Mouse (Mus musculus) embryonic facial prominence, embryonic 11.5 days (tissue): ENCODE data around the gene Malsu1. TPM values are rescaled to one million over a fixed set of nuclear protein-coding genes. Genes with fewer than 3 reads are reported as not detected.

Experiments
- ATAC-seq: fragments of 200-750 bp; cut with Nextera tagmentation; replicated peaks from 2 replicates; pipeline ENCODE4 v1.8.0; 2017; ENCODE audit warnings: low read depth; ENCODE audit not compliant: insufficient number of reproducible peaks, low FRiP score, low TSS enrichment
- DNase-seq: peaks from one replicate; pipeline ENCODE4 v3.0.0-alpha.2; 2015; ENCODE audit warnings: low spot score
- H3K27ac ChIP-seq: fragments of 300-500 bp; sonication (generic); replicated peaks from 2 replicates; pipeline ENCODE4 v1.5.1; 2014; ENCODE audit warnings: mild to moderate bottlenecking, low read depth, low read length, control low read depth
- H3K27me3 ChIP-seq: fragments of 300-500 bp; sonication (generic); 2 replicates; pipeline ENCODE4 v1.6.1; 2014; ENCODE audit warnings: mild to moderate bottlenecking, low read length, moderate library complexity, mixed read lengths; ENCODE audit not compliant: control insufficient read depth, insufficient read depth
- H3K36me3 ChIP-seq: fragments of 300-500 bp; sonication (generic); replicated peaks from 2 replicates; pipeline ENCODE4 v1.6.1; 2014; ENCODE audit warnings: low read depth, mild to moderate bottlenecking, low read length, moderate library complexity, mixed read lengths; ENCODE audit not compliant: control insufficient read depth, insufficient read depth
- H3K4me1 ChIP-seq: fragments of 300-500 bp; sonication (generic); 2 replicates; pipeline ENCODE4 v1.6.1; 2014; ENCODE audit warnings: low read length, mixed read lengths; ENCODE audit not compliant: control insufficient read depth, insufficient read depth
- H3K4me2 ChIP-seq: fragments of 300-500 bp; sonication (generic); 2 replicates; pipeline ENCODE4 v1.6.1; 2014; ENCODE audit warnings: low read depth, mild to moderate bottlenecking, control low read depth, low read length, moderate library complexity
- H3K4me3 ChIP-seq: fragments of 300-500 bp; sonication (generic); 2 replicates; pipeline ENCODE4 v1.5.1; 2014; ENCODE audit warnings: low read depth, low read length, control low read depth
- H3K9ac ChIP-seq: fragments of 300-500 bp; sonication (generic); replicated peaks from 2 replicates; pipeline ENCODE4 v1.6.1; 2014; ENCODE audit warnings: mild to moderate bottlenecking, control low read depth, low read length
- H3K9me3 ChIP-seq: fragments of 300-500 bp; sonication (generic); replicated peaks from 2 replicates; pipeline ENCODE4 v1.6.1; 2016; ENCODE audit warnings: mild to moderate bottlenecking, low read length, inconsistent platforms, mixed read lengths; ENCODE audit not compliant: control insufficient read depth
- WGBS: fragments of 180-500 bp; shearing (Covaris S2); extraction: QIAGEN DNeasy Blood & Tissue Kit; methylation state at CpG from one replicate; pipeline ENCODE4 v1.1.7; 2014; 5-methylcytosine and 5-hydroxymethylcytosine counted together
- polyA plus RNA-seq: library from polyadenylated mRNA; unstranded; fragments of >200 nt; fragmentation: Nextera tagmentation; extraction: Ambion mirVana; gene quantifications from 2 replicates; pipeline ENCODE4 v1.2.1, GENCODE M21; 2014

Malsu1 gene
- polyA plus RNA-seq, 1 experiment from 2014 or later = 68.5 TPM

DNA sequence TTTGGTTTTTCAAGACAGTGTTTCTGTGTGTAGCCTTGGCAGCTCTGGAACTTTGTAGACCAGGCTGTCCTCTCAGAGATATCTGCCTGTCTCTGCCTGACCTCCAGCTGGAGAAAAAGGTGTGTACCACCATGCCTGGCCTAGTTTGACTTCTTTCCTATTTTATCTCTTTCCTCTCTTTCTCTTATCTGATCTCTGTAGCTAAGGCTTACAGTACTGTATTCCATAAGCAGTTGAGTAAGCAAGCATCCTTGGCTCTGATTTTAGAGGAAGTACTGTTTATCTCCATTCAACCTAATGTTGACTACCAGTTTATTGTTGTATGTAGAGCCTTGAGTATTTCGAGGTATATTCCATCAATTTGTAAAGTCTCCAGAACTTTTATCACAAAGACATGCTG lies 5.7 kb downstream of the Malsu1 start:
- ATAC-seq (no peak), DNase-seq (no peak)
- Histone ChIP-seq H3K9me3 (no peaks in the 10 kb centered on the region), H3K27ac (no peak overlapping the region), H3K36me3 (no peaks in the 10 kb centered on the region; the same call in 1 of the 2 replicates), H3K27me3 (no peaks in the 10 kb centered on the region), H3K4me3 (no peak overlapping the region), H3K4me1 (no peaks in the 10 kb centered on the region), H3K4me2 (no peak overlapping the region), H3K9ac (no peak overlapping the region)
- 92% methylated on average over 1 of the region's 1 CpGs for WGBS

DNA sequence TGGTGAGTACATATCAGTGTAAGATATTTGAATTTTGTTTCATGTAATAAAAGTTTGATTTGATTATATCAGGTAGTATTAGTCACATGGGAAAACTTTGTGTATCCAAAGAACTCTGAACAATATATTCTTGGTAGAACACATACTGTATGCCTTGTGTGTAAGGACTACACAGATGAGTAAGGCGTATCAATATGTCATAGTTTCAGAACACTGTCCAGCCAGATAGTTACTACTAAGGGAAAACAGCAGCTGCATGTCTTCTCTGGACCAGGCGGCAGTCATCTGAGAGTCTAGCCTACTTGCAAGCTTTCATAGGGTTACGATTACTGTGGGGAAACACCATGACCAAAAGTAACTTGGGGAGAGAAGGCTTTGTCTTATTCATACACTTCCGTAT lies 9.4 kb downstream of the Malsu1 start:
- 91% methylated on average over 4 of the region's 4 CpGs for WGBS
- H3K9me3 ChIP-seq = no peaks in the 10 kb centered on the region
- ATAC-seq = no peak
- H3K9ac ChIP-seq = no peak overlapping the region
- H3K4me3 ChIP-seq = no peak overlapping the region
- H3K27me3 ChIP-seq = no peaks in the 10 kb centered on the region
- no peak for DNase-seq
- no peak overlapping the region for H3K4me2 ChIP-seq
- H3K36me3 ChIP-seq = no peaks in the 10 kb centered on the region; the same call in none of the 2 replicates
- no peak overlapping the region for H3K27ac ChIP-seq
- no peaks in the 10 kb centered on the region for H3K4me1 ChIP-seq

DNA sequence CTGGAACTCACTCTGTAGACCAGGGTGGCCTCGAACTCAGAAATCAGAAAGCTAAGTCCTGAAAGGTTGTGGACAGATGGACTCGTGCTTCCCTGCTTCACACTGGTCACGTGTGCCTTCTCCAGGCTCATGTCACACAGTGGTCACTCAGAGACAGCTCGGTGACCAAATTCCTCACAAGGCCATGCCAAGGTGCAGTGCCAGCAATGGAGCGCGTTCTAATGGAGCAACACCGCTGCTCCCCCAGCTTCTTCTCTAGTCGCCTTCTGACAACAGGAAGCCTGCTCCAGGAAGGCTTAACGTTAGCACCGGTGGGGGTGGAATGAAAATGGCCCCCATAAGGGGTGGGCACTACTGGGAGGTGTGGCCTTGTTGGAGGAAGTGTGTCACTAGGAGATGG lies 21.4 kb downstream of the Malsu1 start:
- no peak for ATAC-seq
- DNase-seq = no peak
- H3K36me3 ChIP-seq = peaks cover 7% of the 10 kb centered on the region
- WGBS = 90% methylated on average over 10 of the region's 10 CpGs
- H3K4me3 ChIP-seq = no peak overlapping the region
- no peaks in the 10 kb centered on the region for H3K27me3 ChIP-seq
- H3K9ac ChIP-seq = no peak overlapping the region
- H3K9me3 ChIP-seq = no peaks in the 10 kb centered on the region
- no peaks in the 10 kb centered on the region for H3K4me1 ChIP-seq
- no peak overlapping the region for H3K4me2 ChIP-seq
- no peak overlapping the region for H3K27ac ChIP-seq

DNA sequence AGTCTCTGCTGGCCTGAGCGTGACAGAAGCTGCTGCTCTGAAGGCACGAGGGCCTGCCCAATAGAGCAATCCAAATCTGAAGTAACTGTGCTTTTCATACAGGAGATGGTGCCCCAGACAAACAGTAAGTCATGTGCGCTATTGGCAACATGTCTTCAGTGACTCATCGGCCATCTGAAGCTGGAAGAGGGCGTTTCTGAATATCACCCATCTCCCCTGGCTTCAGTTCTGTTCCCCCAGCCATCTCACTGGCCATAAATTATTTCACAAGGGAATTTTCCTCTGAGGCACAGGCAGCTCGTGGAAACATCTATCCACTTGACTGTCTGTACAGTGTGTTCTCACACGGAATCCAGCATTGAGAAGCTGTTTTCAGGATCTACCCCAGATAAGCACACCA lies 22.8 kb downstream of the Malsu1 start:
- H3K36me3 ChIP-seq = peaks cover 6% of the 10 kb centered on the region
- DNase-seq (no peak), ATAC-seq (no peak)
- H3K27me3 ChIP-seq = no peaks in the 10 kb centered on the region
- no peak overlapping the region for H3K4me2 ChIP-seq
- WGBS = 90% methylated on average over 7 of the region's 7 CpGs
- H3K9ac ChIP-seq = no peak overlapping the region
- no peak overlapping the region for H3K27ac ChIP-seq
- no peaks in the 10 kb centered on the region for H3K9me3 ChIP-seq
- H3K4me3 ChIP-seq = no peak overlapping the region
- H3K4me1 ChIP-seq = no peaks in the 10 kb centered on the region

DNA sequence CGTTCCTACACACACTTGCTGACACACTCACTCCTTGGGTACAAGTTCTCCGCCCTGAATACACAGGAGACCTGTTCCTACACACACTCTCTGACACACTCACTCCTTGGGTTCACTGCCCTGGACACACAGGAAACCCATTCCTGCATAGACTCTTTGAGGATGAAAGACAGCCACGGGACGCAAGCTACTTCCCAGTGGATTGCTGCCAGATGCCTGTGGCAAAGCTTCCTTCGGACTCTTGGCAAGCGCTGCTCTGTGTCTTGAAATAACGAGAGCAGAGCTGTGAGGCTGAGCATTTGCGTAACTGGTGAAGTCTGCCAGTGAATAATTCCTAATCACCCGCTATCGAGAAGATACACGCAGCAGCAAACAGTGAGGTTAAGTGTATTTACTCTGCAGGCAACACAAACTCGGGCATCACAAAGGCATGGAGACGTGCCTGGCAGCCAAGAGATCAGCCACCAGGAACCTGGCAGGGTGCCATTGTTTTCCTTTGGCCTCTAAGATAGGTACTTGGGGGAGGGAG lies 23.4 kb downstream of the Malsu1 start:
- ATAC-seq (no peak), DNase-seq (no peak)
- Histone ChIP-seq H3K27me3 (no peaks in the 10 kb centered on the region), H3K9ac (no peak overlapping the region), H3K4me2 (no peak overlapping the region), H3K36me3 (peaks cover 4% of the 10 kb centered on the region), H3K27ac (no peak overlapping the region), H3K4me1 (no peaks in the 10 kb centered on the region), H3K4me3 (no peak overlapping the region), H3K9me3 (no peaks in the 10 kb centered on the region)
- WGBS = 74% methylated on average over 13 of the region's 13 CpGs

DNA sequence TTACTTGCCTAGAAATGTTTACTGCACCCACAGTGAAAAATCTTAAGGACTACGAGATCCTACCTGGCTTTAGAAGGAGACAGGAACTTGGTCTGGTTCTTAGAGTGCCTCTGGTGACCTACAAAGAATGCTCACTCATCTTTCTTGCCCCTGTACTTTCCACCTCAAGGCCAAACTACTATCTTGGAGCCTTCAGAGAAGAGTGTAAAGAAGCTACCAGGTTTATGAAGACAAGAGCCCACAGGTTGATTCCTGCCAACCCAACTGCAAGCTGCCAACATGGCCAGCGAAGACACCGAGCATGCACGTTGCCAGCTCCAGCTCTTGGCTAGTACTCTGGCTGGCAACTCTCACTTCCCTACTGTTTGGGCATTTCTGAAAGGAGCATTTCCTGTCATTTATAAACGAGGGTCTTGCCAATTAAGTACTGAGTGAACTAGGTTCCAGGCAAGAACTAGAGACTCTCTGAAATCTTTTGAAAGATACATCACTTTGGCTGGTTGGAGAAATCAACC lies 24.1 kb downstream of the Malsu1 start:
- Histone ChIP-seq H3K27ac (no peak overlapping the region), H3K4me1 (no peaks in the 10 kb centered on the region), H3K4me2 (no peak overlapping the region), H3K27me3 (no peaks in the 10 kb centered on the region), H3K9me3 (no peaks in the 10 kb centered on the region), H3K36me3 (peaks cover 2% of the 10 kb centered on the region), H3K4me3 (no peak overlapping the region), H3K9ac (no peak overlapping the region)
- DNase-seq (no peak), ATAC-seq (no peak)
- WGBS = 88% methylated on average over 5 of the region's 5 CpGs

DNA sequence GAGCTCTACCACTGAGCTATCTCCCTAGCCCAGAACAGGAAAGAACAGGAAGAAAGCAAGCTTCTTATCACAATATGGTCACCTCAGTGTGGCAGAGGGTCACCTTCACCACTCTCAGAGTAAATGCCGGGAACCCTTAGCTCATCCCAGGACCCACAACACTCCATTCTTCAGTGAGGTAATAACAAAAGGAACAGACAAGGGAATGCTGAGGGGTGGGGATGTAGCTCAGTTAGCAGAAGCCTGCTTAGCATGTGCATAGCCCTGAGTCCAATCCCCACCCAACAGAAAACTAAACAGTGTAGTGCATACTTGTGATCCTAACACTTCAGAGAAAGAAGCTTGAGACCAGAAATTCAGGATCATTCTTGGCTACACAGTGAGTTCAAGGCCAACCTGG lies 25.5 kb downstream of the Malsu1 start:
- Histone ChIP-seq H3K4me1 (no peaks in the 10 kb centered on the region), H3K9ac (no peak overlapping the region), H3K27me3 (no peaks in the 10 kb centered on the region), H3K4me3 (no peak overlapping the region), H3K27ac (no peak overlapping the region), H3K36me3 (peaks cover 2% of the 10 kb centered on the region), H3K4me2 (no peak overlapping the region), H3K9me3 (no peaks in the 10 kb centered on the region)
- no peak for DNase-seq
- ATAC-seq = no peak
- WGBS = 83% methylated on average over 1 of the region's 1 CpGs

DNA sequence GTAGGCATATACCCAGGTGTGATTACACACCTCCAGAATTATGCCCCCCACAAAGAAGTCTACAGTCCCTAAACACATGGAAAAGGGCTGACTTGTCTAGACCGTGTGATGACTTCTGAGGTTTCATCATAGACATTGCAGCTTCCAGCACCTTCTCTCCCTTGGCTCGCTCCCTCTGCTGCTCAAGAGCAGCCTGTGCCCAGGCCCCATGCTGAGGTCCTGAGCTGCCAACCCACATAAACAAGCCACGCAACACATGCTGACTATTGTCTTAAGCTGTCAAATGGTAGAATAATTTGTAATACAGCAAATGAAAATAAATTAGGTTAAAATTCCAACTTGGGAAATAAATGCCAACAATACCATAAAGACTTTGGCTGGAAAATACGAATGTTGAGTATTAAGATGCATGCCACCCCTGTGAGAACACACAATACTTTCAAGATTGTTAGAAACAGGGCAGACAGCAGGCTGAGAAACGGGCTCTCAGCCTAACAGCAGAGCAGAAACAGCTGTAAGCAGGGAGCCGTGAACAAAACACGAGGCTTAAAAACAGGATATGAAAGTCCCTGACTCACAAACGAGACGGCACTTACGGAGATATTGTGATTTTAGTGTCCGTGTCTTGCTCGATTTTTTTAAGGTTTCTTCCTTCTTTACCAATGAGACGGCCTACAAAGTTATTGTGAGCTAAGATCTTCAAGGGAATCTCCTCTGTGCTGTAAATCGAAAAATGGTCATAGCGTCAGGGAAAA lies 33.3 kb downstream of the Malsu1 start:
- no peak overlapping the region for H3K9ac ChIP-seq
- WGBS = 93% methylated on average over 15 of the region's 15 CpGs
- H3K9me3 ChIP-seq = no peaks in the 10 kb centered on the region
- ATAC-seq (no peak), DNase-seq (no peak)
- no peak overlapping the region for H3K27ac ChIP-seq
- no peak overlapping the region for H3K4me3 ChIP-seq
- no peak overlapping the region for H3K4me2 ChIP-seq
- peaks cover 9% of the 10 kb centered on the region for H3K36me3 ChIP-seq
- no peaks in the 10 kb centered on the region for H3K27me3 ChIP-seq
- no peaks in the 10 kb centered on the region for H3K4me1 ChIP-seq
